Mouse (Mus musculus): Measurements from ENCODE around the gene Dusp27. TPM values are rescaled to one million over a fixed set of nuclear protein-coding genes. Genes with fewer than 3 reads are reported as not detected.

Gene Dusp27
- under 1 TPM; 0.45 to 0.54 TPM for total RNA-seq (2021)

DNA sequence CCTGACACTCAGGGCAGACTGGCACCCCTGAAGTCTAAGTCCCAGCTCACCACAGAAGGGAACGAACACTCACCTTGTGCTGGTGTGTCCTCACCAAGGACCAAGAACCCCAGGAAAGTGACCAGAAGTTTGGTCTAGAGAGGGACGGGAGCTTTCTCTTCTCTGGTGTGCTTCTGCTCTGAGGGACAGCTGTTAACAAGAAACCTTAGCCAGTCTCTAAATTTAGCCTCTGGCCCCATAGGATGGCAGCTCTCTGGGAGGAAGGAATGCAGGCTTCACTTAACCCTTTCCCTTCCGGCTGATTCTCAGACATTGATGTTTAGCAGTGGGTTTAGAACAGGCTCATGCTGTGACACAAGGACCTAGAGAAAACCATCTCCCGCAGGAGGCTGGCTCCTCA, at the start of gene Dusp27:
TSS of gene Dusp27 (minus strand) at position 204 of the 400 bp plus-strand sequence.
- no peak for DNase-seq (ENCODE audit: extremely low spot score in 1 of 2, low spot score in 2 of 2)
- intact Hi-C loops (cut with DNase I): no loop called here

DNA sequence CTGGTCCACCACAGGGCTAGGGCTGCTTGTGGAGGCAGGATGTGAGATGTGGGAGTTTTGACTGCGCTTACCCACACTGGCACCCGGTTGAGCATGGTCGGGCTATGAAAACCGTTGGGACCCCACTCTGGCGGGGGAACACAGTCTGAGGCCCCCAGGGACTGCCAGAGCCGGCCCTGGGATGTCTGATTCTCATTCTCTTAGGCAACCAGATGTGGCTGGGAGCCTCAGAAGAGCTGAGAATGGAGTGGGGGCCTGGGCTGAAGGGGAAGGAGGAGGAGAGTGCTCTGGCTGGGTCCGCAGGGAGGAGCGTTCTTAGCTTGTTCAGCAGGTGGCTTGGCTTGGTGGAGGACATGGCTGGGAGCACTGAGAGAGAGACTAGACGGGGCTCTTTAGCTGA, 45.9 kb upstream of the Dusp27 start:
- intact Hi-C loops (cut with DNase I): no loop called here
- no peak for DNase-seq (ENCODE audit: extremely low spot score in 1 of 2, low spot score in 2 of 2)

DNA sequence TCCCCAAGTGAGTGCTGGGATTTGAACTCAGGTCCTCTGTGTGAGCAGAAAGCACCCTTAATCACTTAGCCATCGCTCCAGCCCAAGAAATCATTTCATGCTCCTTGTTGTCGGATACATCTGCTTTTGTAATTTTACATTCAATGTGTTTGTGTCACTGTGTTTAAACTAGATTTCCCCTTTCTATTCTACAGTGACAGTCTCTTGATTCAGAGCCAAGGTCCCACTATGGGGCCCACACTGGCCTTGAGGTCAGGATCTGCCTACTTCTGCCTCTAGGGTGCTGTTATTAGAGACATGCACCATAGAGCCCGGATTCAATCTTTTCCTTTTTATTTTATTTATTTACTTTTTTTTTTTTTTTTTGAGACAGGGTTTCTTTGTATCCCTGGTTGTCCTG, 45.3 kb upstream of the Dusp27 start:
- intact Hi-C loops (cut with DNase I): no loop called here
- no peak for DNase-seq (ENCODE audit: extremely low spot score in 1 of 2, low spot score in 2 of 2)

DNA sequence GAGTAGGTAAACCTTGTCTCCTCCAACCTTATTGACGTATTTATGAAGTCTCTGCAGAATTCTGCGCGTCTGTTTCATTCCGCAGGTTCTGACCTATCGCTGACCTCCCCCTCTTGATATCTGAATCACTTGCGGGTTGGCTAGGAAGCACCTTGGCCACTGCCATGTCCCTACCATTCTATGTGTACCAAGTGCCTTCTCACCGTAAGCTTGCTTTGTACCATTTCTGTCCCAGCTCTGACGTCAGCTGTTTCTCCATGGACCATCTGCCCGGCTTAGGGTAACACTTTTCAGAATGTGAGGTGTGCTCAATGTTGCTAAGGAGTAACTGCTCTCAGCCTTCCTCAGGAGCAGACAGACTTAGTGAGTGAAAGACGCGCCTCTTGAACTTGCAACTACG, 43.1 kb upstream of the Dusp27 start:
- intact Hi-C loops (cut with DNase I): no loop called here
- no peak for DNase-seq (ENCODE audit: extremely low spot score in 1 of 2, low spot score in 2 of 2)

DNA sequence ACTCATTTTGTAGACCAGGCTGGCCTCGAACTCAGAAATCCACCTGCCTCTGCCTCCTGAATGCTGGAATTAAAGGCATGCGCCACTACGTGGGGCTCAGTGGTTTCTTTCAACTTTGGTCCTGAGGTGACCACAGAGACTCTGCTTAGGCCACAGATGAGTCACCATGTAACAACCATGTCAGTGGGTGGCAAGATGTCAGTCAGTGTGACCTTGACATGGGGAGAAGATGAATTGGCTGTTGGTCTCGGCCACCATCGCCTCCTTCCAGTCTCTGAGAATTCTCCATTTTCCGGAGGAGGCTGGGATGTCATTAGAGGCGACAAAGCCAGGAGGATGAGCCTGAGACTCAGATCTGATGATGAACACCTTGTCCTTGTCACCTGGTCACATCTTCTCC, 42.0 kb upstream of the Dusp27 start:
- intact Hi-C loops (cut with DNase I): no loop called here

DNA sequence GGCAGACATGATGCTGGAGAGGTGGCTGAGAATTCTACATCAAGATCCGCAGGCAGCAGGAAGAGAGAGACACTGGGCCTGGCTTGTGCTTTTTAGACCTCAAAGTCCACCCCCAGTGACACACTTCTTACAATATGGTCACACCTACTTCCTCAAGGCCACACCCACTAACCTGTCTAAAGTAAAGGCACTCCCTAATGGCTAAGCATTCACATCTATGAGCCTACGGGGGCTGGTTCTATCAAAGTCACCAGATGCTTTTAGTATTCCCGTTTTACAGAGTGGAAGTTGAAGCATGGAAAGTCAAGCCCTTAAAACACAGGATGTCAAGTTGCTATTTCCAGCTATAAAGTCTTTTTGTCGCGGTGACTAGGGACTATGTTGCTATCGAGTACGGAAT, 40.3 kb upstream of the Dusp27 start:
- intact Hi-C loops (cut with DNase I): no loop called here

More for the DNA sequence above, 42.0 kb upstream of the Dusp27 start:
- no peak for DNase-seq (ENCODE audit: extremely low spot score in 1 of 2, low spot score in 2 of 2)

DNA sequence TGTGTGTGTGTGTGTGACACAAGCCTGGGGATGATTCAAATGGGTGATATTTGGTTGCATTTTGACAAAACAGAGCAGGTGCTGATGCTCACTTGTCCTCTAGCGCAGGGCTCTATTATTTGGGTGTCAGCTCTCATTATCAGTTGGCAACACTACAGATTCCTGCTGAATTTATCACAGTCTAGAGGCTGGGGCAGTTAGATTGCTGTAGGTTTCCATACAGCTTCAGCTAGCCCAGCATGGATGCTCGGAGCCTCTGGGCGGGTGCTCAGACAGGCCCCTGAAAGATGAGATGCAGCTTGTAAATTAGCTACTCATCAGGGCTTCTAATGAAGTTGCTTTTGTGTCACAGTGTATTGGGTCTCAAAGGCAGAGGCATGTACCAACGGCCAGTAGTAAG, 39.7 kb upstream of the Dusp27 start:
- intact Hi-C loops (cut with DNase I): no loop called here
- no peak for DNase-seq (ENCODE audit: extremely low spot score in 1 of 2, low spot score in 2 of 2)

More for the DNA sequence above, 40.3 kb upstream of the Dusp27 start:
- no peak for DNase-seq (ENCODE audit: extremely low spot score in 1 of 2, low spot score in 2 of 2)

DNA sequence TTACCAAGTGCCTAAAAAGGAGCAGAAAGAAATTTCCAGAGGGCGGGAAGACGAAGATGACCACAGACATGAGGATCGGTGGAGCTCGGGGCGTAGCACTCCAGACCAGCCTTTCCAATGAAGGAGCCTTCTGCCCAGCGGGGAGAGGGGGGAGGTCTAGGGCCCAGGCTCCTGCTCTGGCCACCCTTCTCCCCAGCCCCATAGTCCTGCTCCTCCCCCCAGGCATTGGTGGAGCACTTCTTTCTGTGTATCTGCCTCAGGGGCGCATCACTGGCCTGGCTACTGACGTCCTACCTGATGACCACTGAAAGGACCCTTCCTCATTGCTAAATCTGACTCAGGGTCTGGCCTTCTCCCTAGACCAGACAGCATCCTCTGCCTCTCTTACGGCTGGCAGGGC, 37.4 kb upstream of the Dusp27 start:
- intact Hi-C loops (cut with DNase I): no loop called here
- no peak for DNase-seq (ENCODE audit: extremely low spot score in 1 of 2, low spot score in 2 of 2)

DNA sequence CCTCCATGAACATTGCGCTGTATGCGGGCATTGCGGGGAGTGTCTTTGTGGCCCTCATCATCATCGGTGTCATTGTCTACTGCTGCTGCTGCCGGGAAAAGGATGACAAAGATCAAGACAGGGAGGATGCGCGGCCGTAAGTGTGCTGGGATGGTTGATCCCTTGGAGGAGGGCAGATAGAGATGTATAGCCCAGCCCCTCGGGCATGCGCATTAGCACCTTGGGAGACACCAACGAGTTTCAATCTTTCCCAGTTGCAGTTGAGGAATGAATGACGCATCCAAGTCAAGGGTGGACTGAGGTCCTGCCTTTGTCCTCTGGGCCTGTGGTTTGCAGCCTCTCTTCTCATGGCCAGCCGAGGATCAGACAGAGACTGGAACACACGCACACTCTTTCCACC, 36.9 kb upstream of the Dusp27 start:
- intact Hi-C loops (cut with DNase I): loop anchor here (5.0 kb wide), 1 partner anchor 153 kb away; no protein-coding TSS in a partner anchor
- no peak for DNase-seq (ENCODE audit: extremely low spot score in 1 of 2, low spot score in 2 of 2)

DNA sequence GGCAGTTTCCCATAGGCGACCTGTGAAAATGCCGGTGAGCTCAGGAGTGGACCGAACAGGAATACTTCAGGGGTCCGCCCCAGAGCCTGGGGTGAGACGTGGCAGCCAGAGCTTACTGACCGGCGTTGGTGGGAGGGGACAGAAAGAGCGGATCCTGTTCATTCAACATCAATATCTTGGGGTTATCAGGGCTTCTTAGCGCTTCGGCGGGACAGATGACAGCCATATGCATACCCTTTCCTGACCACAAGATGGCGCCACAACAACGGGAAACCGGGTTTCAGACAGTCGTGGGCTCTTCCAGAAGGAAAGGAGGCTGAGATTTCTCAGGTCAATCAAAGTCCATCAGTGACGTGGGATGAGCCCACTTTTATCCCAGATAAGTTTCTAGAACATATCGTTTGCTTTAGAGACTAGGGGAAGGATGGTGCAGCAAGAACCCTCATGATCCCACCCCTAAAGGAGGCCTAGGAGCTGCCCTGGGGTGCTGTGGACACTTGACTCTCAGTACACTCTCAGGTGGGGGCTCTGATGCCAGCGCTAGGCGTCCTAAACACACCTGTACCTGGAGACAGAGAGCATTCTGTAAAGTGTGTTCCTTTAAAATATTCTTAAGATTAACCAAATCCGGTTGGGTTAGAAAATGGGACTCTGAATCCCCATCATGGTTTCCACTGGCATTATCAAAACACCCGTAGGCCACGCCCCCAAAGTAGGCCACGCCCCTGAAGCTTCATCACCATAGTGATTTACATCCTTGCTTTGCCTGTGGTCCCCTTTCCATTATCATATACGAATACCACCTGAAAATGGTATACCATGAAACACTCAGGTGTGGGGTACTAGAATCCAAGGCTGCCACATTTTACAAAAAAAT, 33.1 kb upstream of the Dusp27 start:
- DNase-seq (ENCODE audit: extremely low spot score in 1 of 2, low spot score in 2 of 2): peak; percentile 65 to 78
- intact Hi-C loops (cut with DNase I): loop anchor here (2.0 to 5.0 kb wide), 3 partner anchors 94 to 200 kb away; partner anchors contain the start of gene Ildr2

DNA sequence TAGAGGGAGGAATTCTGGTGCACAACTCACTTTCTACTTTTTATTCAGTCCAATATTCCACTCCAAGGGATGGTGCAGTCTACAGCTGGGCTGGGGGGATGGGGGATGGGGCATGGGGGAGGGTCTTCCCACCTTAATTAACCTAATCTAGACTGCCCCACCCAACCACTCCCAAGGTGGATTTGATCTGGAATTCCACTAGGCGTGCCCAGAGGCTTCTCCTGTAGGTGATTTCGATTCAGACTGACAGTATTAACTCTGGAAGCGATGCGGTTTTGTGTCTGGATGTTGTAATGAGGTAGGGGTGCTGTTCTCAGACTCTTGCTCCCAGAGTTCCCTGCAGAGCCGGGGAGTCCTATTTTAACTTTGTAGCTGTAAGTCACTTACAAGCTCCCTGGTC, 32.4 kb upstream of the Dusp27 start:
- intact Hi-C loops (cut with DNase I): loop anchor here (2.0 to 5.0 kb wide), 3 partner anchors 95 to 201 kb away; partner anchors contain the start of gene Ildr2
- DNase-seq (ENCODE audit: extremely low spot score in 1 of 2, low spot score in 2 of 2): no peak

DNA sequence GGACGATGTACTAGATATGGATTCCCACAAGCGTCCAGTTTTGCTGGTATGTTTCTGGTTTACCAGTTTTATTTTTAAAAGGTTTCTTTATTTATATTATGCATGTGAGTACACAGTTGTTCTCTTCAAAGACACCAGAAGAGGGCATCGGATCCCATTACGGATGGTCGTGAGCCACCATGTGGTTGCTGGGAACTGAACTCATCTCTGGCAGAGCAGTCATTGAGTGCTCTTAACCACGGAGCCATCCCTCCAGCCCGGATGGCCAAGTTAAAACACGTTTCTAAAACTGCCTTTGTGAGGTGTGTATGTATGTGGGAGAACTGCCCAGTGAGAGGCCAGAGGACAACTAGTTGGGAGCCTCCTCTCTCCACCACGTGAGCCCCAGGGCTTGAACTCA, 30.9 kb upstream of the Dusp27 start:
- no peak for DNase-seq (ENCODE audit: extremely low spot score in 1 of 2, low spot score in 2 of 2)
- intact Hi-C loops (cut with DNase I): loop anchor here (10.0 kb wide), 1 partner anchor 494 kb away; no protein-coding TSS in a partner anchor

DNA sequence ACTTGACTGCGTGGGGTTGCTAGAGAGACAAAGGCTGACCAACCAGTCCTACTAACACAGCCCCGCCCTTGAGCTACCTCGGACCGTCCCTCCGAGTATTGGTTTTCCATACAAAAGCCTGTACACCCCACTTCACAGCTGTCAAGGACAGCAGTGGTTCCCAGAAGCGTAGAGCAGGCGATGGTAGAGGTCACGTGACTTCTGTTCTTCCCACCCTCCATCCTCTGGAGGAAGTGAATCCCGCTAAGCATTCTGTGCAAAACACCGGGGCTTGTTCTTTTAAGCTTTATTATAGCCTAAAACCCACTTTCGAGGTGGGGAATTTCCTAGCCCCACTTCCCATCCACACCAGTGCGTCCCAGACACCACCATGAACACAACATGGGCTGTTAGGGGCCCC, 30.0 kb upstream of the Dusp27 start:
- intact Hi-C loops (cut with DNase I): loop anchor here (10.0 kb wide), 1 partner anchor 493 kb away; no protein-coding TSS in a partner anchor
- DNase-seq (ENCODE audit: extremely low spot score in 1 of 2, low spot score in 2 of 2): no peak

DNA sequence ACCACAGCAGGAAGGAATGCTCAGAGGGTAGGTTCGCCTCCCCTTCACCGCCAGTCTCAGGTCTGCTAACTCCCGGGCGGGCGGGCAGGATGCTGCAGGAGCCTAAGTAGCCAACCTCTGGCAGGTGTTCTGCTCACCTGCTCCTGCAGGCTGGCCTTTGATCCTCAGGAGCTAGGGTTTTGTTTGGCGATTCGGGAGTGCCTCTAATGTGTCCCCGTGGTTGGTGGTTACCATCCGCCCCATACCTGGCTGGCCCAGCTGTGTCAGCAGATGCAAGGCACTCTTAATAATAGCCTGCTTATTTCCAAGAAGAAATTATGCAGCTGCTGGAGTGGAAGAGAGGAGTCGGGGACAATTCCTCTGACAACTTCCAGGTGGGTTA, 27.4 kb upstream of the Dusp27 start:
- intact Hi-C loops (cut with DNase I): loop anchor here (10.0 kb wide), 1 partner anchor 490 kb away; no protein-coding TSS in a partner anchor
- no peak for DNase-seq (ENCODE audit: extremely low spot score in 1 of 2, low spot score in 2 of 2)

DNA sequence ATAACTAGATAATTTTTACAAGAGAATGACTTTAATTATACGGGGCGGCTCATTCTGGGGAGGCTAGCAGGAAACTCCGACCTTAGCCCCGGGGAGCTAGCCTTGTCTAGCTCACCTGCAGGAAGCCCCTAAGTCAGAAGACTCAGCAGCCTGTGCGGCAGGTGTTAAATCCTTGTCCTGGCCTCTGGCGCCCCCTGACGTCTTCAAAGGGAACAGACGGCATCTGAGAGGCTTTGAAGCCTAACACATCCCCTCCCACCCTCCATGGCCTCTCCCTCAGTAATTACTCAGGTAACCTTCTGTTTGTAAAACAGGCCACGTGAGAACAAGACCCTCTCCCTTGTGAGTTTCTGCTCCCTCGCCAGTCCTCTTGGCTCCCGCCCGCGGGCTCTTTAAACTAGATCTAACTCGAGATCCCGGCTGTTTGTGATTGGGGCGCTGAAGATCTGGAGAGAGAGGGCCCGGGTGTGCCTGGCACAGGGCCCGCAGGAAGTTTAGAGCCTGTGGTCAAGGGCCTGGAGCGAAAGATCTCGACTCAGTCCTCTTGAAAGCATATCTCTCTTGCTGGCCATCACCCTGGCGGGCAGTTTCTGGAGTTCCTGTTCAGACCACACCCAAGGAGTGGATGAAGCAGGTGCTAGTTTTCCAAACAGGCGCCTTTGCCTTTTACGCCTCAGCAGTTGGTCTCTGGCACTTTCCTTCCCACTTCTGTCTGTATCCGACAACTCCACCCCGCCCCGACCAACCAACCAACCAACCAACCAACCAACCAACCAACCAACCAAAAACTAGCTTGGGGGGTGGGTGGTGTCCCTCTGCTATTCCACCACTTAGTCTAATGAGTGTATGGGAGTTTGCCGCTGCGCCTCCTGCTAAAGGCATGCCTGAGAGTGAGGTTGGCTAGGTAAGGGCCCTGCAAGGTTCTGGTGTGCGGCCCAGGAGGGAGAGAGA, 26.7 kb upstream of the Dusp27 start:
- intact Hi-C loops (cut with DNase I): loop anchor here (1.0 to 10.0 kb wide), 4 partner anchors 97 to 490 kb away; partner anchors contain the start of gene Pou2f1
- peak; percentile 58 to 75 for DNase-seq (ENCODE audit: extremely low spot score in 1 of 2, low spot score in 2 of 2)

DNA sequence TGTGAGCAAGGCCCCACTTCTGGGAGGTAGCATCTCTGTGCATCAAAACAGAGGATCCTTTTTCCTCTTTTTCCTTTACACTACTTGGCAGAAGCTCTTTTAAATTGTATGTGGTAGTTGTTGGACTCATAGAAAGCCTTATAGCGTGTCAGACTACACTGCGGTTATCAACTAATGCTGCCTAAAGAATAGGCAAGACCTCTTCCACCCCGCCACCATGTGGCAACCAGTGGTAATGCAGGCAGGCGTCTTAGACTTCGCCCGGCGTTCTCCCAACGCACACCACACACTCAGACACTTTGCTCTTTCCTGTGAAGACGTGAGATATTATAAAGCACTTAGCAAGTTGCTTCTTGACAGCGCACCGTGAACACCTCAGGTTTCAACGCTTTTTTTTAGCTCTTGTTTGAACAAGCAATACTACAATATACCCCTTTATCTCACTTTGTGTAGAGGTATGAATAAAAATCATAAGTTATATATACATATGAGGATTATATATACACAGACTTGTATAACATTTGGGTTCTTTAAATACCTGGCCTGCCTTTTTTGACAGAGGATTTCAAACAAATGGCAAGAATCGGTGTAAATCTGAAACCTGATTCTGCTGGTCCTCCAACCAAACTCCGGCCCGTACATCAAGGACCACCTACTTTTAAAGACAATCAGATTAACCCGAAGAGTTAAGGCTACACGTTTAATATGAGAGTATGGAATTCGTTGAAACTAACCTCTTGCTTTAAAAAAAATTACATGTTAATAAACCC, 25.8 kb upstream of the Dusp27 start:
- intact Hi-C loops (cut with DNase I): loop anchor here (1.0 to 10.0 kb wide), 5 partner anchors 96 to 489 kb away; partner anchors contain the start of gene Pou2f1
- peak; percentile 86 to 91 for DNase-seq (ENCODE audit: extremely low spot score in 1 of 2, low spot score in 2 of 2)

DNA sequence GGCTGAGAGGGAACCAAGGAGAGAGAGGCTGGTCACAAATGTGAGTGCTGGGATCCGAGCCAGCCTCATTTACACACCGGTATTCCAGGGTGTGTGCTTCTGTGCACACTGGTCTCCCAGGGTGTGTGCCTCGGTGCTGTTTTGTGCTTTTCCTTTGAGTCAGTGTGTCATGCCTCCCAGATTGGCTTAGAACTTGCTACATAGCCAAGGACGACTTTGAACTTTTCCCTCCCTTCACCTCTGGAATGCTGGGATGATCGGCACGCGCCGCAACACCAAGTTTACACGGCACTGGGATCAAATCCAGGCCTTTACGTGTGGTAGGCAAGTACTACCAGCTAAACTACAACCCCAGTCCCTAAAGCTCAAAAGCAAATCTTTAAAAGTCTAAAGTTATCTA, 24.3 kb upstream of the Dusp27 start:
- intact Hi-C loops (cut with DNase I): loop anchor here (5.0 to 10.0 kb wide), 3 partner anchors 95 to 487 kb away; no protein-coding TSS in a partner anchor
- no peak for DNase-seq (ENCODE audit: extremely low spot score in 1 of 2, low spot score in 2 of 2)

DNA sequence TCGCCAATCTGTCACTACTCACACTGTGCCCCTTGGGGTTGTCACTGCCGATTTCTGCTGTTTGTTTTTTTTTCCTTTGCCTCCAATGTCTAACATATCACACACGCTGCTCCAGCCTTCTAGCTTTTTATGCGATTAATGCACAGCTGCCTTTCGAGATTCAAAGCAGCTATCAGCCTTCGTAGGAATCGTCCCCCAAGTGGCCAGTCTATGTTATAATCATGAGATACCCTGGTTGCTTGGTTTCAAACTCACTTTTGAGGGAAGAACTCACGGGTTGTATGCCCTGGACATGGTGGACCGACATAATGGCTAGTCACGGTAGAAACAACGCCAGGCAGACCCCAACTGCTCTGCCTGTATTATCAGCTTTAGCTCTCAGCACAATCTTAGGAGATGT, 23.6 kb upstream of the Dusp27 start:
- no peak for DNase-seq (ENCODE audit: extremely low spot score in 1 of 2, low spot score in 2 of 2)

More for the DNA sequence above, 23.6 kb upstream of the Dusp27 start:
- intact Hi-C loops (cut with DNase I): loop anchor here (5.0 to 10.0 kb wide), 3 partner anchors 94 to 487 kb away; no protein-coding TSS in a partner anchor

Measured in left cerebral cortex, postnatal 10 days (tissue).